Mouse (Mus musculus) duodenum, adult 2 months (tissue): Measurements from ENCODE around the gene Olfr126. TPM values are rescaled to one million over a fixed set of nuclear protein-coding genes. Genes with fewer than 3 reads are reported as not detected.

Experiments used
- polyA plus RNA-seq: library from polyadenylated mRNA; depleted of rRNA; stranded (reverse); fragments of >200 nt; gene quantifications from 2 replicates; pipeline ENCODE4 v1.2.3, GENCODE M21; 2012; ENCODE audit warnings: low replicate concordance; rRNA removed

The Olfr126 gene
- not detected in 2 replicates for polyA plus RNA-seq

DNA sequence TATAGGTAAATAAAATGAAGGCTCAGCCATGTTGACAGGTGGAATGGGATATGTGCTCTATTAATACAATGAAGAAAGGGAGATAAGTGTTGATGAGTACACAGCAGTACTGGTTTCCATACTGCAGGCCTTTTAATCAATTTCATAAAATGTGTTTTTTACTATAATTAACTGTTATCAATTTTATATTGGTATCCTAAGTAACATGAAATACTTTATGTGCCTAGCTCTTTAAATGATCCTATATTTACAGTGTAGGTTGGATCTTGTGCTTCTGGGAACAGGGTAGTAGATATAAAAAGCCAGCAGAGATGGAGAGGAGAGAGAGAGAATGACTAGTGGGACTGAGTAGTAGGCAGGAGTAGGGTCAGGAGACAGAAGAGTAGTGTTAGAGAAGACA, at the start of gene Olfr126:
Gene Olfr126, plus strand, starts transcription at position 301 of the 400 bp plus-strand sequence.

DNA sequence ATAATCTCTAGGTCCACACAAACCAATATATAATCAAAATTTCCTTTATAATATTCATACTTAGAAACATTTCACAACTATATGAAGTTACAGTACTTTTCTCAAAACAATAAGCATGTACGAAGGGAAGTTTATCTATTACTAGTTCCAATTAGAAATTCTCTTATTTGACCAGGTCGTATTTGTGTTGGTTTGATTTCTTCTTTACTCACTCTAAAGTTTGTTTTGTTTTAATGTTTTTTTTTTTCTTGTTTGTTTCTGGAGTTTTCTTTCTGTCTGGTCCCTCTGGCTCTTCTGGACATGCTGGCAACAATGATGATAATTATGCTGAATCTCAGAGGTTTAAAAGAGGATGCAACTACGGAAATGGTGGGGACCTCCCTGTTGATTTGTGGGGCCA, 47.7 kb upstream of the Olfr126 start, which contains the start of gene Olfr124:
Gene Olfr124, plus strand, starts transcription at position 301 of the 400 bp plus-strand sequence.

DNA sequence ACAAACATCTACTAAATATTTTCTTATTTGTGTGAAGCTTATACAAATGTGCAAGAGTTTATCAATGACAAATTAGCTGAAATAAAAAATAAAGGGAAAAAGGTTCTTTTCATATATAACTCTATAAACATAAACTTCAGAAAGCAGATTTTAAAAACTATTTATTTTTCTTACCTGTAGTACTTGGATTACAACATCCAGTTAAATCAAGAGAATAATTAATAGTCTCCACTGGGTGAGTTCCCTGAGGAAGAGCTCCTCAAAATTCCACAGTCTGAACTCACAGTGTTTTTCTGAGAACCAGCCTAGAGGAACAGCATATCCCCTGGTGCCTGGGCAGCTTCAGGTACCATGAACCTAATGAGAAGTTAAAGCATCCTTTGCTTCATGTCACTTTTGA, 14.6 kb upstream of the Olfr126 start, which contains the start of gene Olfr125:
Gene Olfr125, plus strand, starts transcription at position 301 of the 400 bp plus-strand sequence.

DNA sequence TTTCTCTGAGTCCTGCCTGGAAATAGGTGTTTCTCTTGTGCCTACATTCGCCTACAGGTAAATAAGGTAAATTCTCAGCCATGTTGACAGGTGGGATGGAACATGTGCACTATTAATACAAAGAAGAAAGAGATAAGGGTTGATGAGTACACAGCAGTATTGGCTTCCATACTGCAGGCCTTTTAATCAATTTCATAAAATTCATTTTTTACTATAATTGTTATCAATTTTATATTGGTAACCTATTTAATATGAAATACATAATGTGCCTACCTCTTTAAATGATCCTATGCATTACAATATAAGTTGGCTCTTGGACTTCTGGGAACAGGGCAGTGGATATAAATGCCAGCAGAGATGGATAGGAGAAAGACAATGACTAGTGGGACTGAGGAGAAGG, 52.9 kb downstream of the Olfr126 start, which contains the start of gene Olfr127:
Gene Olfr127, plus strand, starts transcription at position 301 of the 400 bp plus-strand sequence.

Other genes with a start within 250 kb of the Olfr126 start
- gene Olfr115, start 220.4 kb upstream of the Olfr126 start, polyA plus RNA-seq = not detected in 2 replicates
- gene Olfr116, start 220.3 kb upstream of the Olfr126 start, polyA plus RNA-seq = not detected in 2 replicates
- gene Olfr117, start 183.7 kb upstream of the Olfr126 start, polyA plus RNA-seq = not detected in 2 replicates
- not detected in 2 replicates for gene Olfr118, start 180.5 kb upstream of the Olfr126 start, polyA plus RNA-seq
- not detected in 2 replicates for gene Olfr119, start 150.9 kb upstream of the Olfr126 start, polyA plus RNA-seq
- gene Olfr120, start 125.7 kb upstream of the Olfr126 start, polyA plus RNA-seq = not detected in 2 replicates
- not detected in 2 replicates for gene Olfr121, start 98.6 kb upstream of the Olfr126 start, polyA plus RNA-seq
- gene Olfr122, start 78.9 kb upstream of the Olfr126 start, polyA plus RNA-seq = not detected in 2 replicates
- not detected in 2 replicates for gene Olfr123, start 54.0 kb upstream of the Olfr126 start, polyA plus RNA-seq
- not detected in 2 replicates for gene Olfr124, start 47.6 kb upstream of the Olfr126 start, polyA plus RNA-seq
- gene Olfr125, start 14.5 kb upstream of the Olfr126 start, polyA plus RNA-seq = not detected in 2 replicates
- not detected in 2 replicates for gene Olfr127, start 53.0 kb downstream of the Olfr126 start, polyA plus RNA-seq
- gene Olfr128, start 73.1 kb downstream of the Olfr126 start, polyA plus RNA-seq = not detected in 2 replicates
- not detected in 2 replicates for gene Olfr761, start 105.6 kb downstream of the Olfr126 start, polyA plus RNA-seq
- not detected in 2 replicates for gene Olfr129, start 212.6 kb downstream of the Olfr126 start, polyA plus RNA-seq
- gene Olfr130, start 216.4 kb downstream of the Olfr126 start, polyA plus RNA-seq = not detected in 2 replicates
- not detected in 2 replicates for gene Olfr131, start 241.2 kb downstream of the Olfr126 start, polyA plus RNA-seq